Comparison of ENCODE assay signal across 34 mouse cellular contexts in genomic region chr5:107444251-107444650, GRCm38 (mm10). TPM values are rescaled to one million over a fixed set of nuclear protein-coding genes. Genes with fewer than 3 reads are reported as not detected.
DNase-seq lines count a peak whose midpoint lies in the region; ATAC-seq and TF ChIP-seq lines count a peak whose summit lies in the region.
"Had no signal": no experiment of that assay in that cellular context is flagged by ENCODE, and none has a peak within 500 bp of the region (broad histone marks: within the 10 kb centered on the region; RNA-seq: fewer than 3 reads in every experiment).

No protein-coding gene starts in this region.

- 62% methylated on average over 4 of the region's 4 CpGs for WGBS in neural tube, embryonic 13.5 days

- no peak for TF ChIP-seq POLR2A in brain, embryonic 14.5 days (IDR thresholded peaks at IDR 0.05; ENCODE audit: borderline replicate concordance, extremely low read depth, insufficient read depth, insufficient read length, poor library complexity, severe bottlenecking)

- H3K9me3 ChIP-seq in neural tube, embryonic 13.5 days, result no peaks in the 10 kb centered on the region
- H3K9me3 ChIP-seq: embryonic facial prominence, embryonic 12.5 days; forebrain, embryonic 13.5 days had no signal

- H3K27me3 ChIP-seq in neural tube, embryonic 13.5 days, result no peaks in the 10 kb centered on the region
- H3K27me3 ChIP-seq: embryonic facial prominence, embryonic 12.5 days; forebrain, embryonic 13.5 days had no signal

- H3K27ac ChIP-seq in neural tube, embryonic 13.5 days (replicated peaks), result peak overlapping the region; percentile 62; the same call in 1 of the 2 replicates
- H3K27ac ChIP-seq: embryonic facial prominence, embryonic 12.5 days; forebrain, embryonic 13.5 days; hindbrain, embryonic 14.5 days; hindbrain, postnatal 0 days had no signal

- peak; percentile 72; the same call in 1 of the 2 replicates for ATAC-seq in neural tube, embryonic 13.5 days (ENCODE audit: low read depth)
- ATAC-seq: activated CD4-positive, CD25-positive, alpha-beta regulatory T cell, adult 4 months; CD4-positive, CD25-positive, alpha-beta regulatory T cell, adult 4 months; forebrain, embryonic 13.5 days; forebrain, embryonic 16.5 days; hindbrain, postnatal 0 days; inflammation-experienced regulatory T-cells, adult 6 months; intestine, embryonic 16.5 days had no signal

- no peak for TF ChIP-seq CTCF in brain, embryonic 14.5 days (IDR thresholded peaks at IDR 0.05; ENCODE audit: borderline replicate concordance, extremely low read depth, insufficient read depth, insufficient read length)

- H3K36me3 ChIP-seq in neural tube, embryonic 13.5 days, result no peaks in the 10 kb centered on the region
- H3K36me3 ChIP-seq: embryonic facial prominence, embryonic 12.5 days had no signal

- H3K4me3 ChIP-seq in neural tube, embryonic 13.5 days, result no peak overlapping the region
- H3K4me3 ChIP-seq: embryonic facial prominence, embryonic 12.5 days; erythroblast, embryonic 14.5 days; forebrain, embryonic 13.5 days had no signal

- H3K4me2 ChIP-seq in neural tube, embryonic 13.5 days, result no peak overlapping the region
- H3K4me2 ChIP-seq: embryonic facial prominence, embryonic 12.5 days; forebrain, embryonic 13.5 days; heart, embryonic 11.5 days; hindbrain, embryonic 14.5 days had no signal

- H3K9ac ChIP-seq in neural tube, embryonic 13.5 days, result no peak overlapping the region
- H3K9ac ChIP-seq: embryonic facial prominence, embryonic 12.5 days; forebrain, embryonic 13.5 days; hindbrain, embryonic 14.5 days had no signal

- H3K4me1 ChIP-seq in neural tube, embryonic 13.5 days (replicated peaks), result 0 out of 2 replicates have a peak, but pooled peaks cover 3% of the 10 kb centered on the region
- H3K4me1 ChIP-seq: embryonic facial prominence, embryonic 12.5 days; forebrain, embryonic 13.5 days had no signal

- peak; percentile 12 to 26 for DNase-seq in cerebellum, postnatal 10 days
- no peak for DNase-seq in cerebellum, adult 9-10 months
- peak; percentile 7 for DNase-seq in gastrocnemius, postnatal 14 days
- no peak for DNase-seq in gastrocnemius, postnatal 4 days (ENCODE audit: low spot score in 2 of 2)
- no peak for DNase-seq in neural tube, embryonic 10.5 days (ENCODE audit: extremely low spot score, low spot score)
- peak; percentile 7 for DNase-seq in brain, embryonic 14.5 days (ENCODE audit: low read depth)
- no peak for DNase-seq in spleen, postnatal 10 days (ENCODE audit: low spot score in 2 of 2)
- DNase-seq: cerebellum, adult 11 months; cerebellum, adult 2 months; cerebellum, postnatal 14 days; gastrocnemius, postnatal 25 days; heart, adult 11 months; kidney, adult 18-20 months had no signal

- intact Hi-C loops in gastrocnemius, postnatal 14 days (cut with DNase I; ENCODE audit: low total_unique reads), result no loop called here

RNA-seq across cellular contexts. Expression of gene Btbd8, which starts 6.5 kb away (rescaled TPM):
- 10 to 100 TPM in 1 of 2 experiments, 1 to 10 TPM in 1; 9.8 to 16.1 TPM for total RNA-seq in gastrocnemius, postnatal 14 days (2021)
- 10 to 100 TPM; 14.1 to 15.6 TPM for total RNA-seq in gastrocnemius, postnatal 4 days (2021)
- polyA plus RNA-seq in neural tube, embryonic 13.5 days (2015; fragmentation: Nextera tagmentation; extraction: Ambion mirVana), result 11.0 and 12.7 TPM in 2 replicates
- polyA plus RNA-seq in brain, embryonic 14.5 days (2012; rRNA removed), result 13.0 and 15.2 TPM in 2 replicates

RNA-seq across cellular contexts. Expression of gene Lpcat2b, which starts 12.9 kb away (rescaled TPM):
- not detected for total RNA-seq in gastrocnemius, postnatal 14 days (2021)
- total RNA-seq in gastrocnemius, postnatal 4 days (2021), result not detected
- polyA plus RNA-seq in neural tube, embryonic 13.5 days (2015; fragmentation: Nextera tagmentation; extraction: Ambion mirVana), result not detected in 2 replicates
- polyA plus RNA-seq in brain, embryonic 14.5 days (2012; rRNA removed), result not detected in 2 replicates
- total RNA-seq: adrenal gland, postnatal 36 days; gastrocnemius, adult 18-20 months; gastrocnemius, postnatal 25 days; heart, adult 8-10 months; heart, postnatal 25 days; hematopoietic stem cell, adult 5-6 weeks; hindbrain, postnatal 0 days; MEL had no signal
- polyA plus RNA-seq: activated CD4-positive, CD25-positive, alpha-beta regulatory T cell, adult 4 months; C2C12; CD4-positive, CD25-positive, alpha-beta regulatory T cell, adult 4 months; embryonic facial prominence, embryonic 12.5 days; erythroblast, embryonic 14.5 days; forebrain, embryonic 13.5 days; forebrain, embryonic 16.5 days; heart, embryonic 11.5 days; heart, embryonic 14.5 days; heart, postnatal 0 days; hindbrain, embryonic 14.5 days; hindbrain, postnatal 0 days; inflammation-experienced regulatory T-cells, adult 6 months; intestine, embryonic 16.5 days had no signal

RNA-seq across cellular contexts. Expression of gene Ephx4, which starts 41.7 kb away (rescaled TPM):
- 1 to 10 TPM; 1.4 to 1.7 TPM for total RNA-seq in gastrocnemius, postnatal 14 days (2021)
- total RNA-seq in gastrocnemius, postnatal 4 days (2021), result 1 to 10 TPM; 3.5 to 4.2 TPM
- polyA plus RNA-seq in neural tube, embryonic 13.5 days (2015; fragmentation: Nextera tagmentation; extraction: Ambion mirVana), result 2.8 and 3.0 TPM in 2 replicates
- polyA plus RNA-seq in brain, embryonic 14.5 days (2012; rRNA removed), result 1.7 and 2.7 TPM in 2 replicates
- total RNA-seq: hematopoietic stem cell, adult 5-6 weeks had no signal
- polyA plus RNA-seq: C2C12; erythroblast, embryonic 14.5 days had no signal

Comparison
In these comparisons a context has a peak if more than half of its experiments do, and no peak if none do; other contexts are left out.
1. DNase-seq: peak in cerebellum, postnatal 10 days (2 of 2), gastrocnemius, postnatal 14 days (single experiment) and brain, embryonic 14.5 days (single experiment); none in cerebellum, adult 9-10 months (single experiment), gastrocnemius, postnatal 4 days (0 of 2), neural tube, embryonic 10.5 days (single experiment) and spleen, postnatal 10 days (0 of 2).